Mouse (Mus musculus) hindbrain, postnatal 0 days (tissue): ENCODE results near the gene Nup210l. TPM values are rescaled to one million over a fixed set of nuclear protein-coding genes. Genes with fewer than 3 reads are reported as not detected.
A peak's percentile ranks its signal among the peaks of the same experiment; 100 is the strongest.

ENCODE experiments used
- ATAC-seq: fragments of 200-750 bp; cut with Nextera tagmentation; 2 replicates; pipeline ENCODE4 v1.8.0; 2017; ENCODE audit warnings: mild to moderate bottlenecking, moderate TSS enrichment, moderate library complexity
- DNase-seq: peaks from one replicate; pipeline ENCODE4 v3.0.0-alpha.2; 2015; ENCODE audit warnings: low spot score
- H3K27ac ChIP-seq: fragments of 300-500 bp; sonication (generic); 2 replicates; pipeline ENCODE4 v1.5.1; 2014; ENCODE audit warnings: mild to moderate bottlenecking
- H3K27me3 ChIP-seq: fragments of 300-500 bp; sonication (generic); 2 replicates; pipeline ENCODE4 v1.6.1; 2014; ENCODE audit warnings: low read length, mixed read lengths; ENCODE audit not compliant: insufficient read depth
- H3K36me3 ChIP-seq: fragments of 300-500 bp; sonication (generic); 2 replicates; pipeline ENCODE4 v1.6.1; 2014; ENCODE audit warnings: low read length, mixed read lengths; ENCODE audit not compliant: insufficient read depth
- H3K4me1 ChIP-seq: fragments of 300-500 bp; sonication (generic); 2 replicates; pipeline ENCODE4 v1.6.1; 2014; ENCODE audit warnings: antibody characterized with exemption, low read length, mixed read lengths; ENCODE audit not compliant: insufficient read depth
- H3K4me2 ChIP-seq: fragments of 300-500 bp; sonication (generic); 2 replicates; pipeline ENCODE4 v1.6.1; 2014; ENCODE audit warnings: low read depth, mild to moderate bottlenecking, low read length, moderate library complexity, mixed read lengths
- H3K4me3 ChIP-seq: fragments of 300-500 bp; sonication (generic); 2 replicates; pipeline ENCODE4 v1.5.1; 2014; ENCODE audit warnings: low read length
- H3K9ac ChIP-seq: fragments of 300-500 bp; sonication (generic); replicated peaks from 2 replicates; pipeline ENCODE4 v1.6.1; 2014; ENCODE audit warnings: mild to moderate bottlenecking, low read length, moderate library complexity, mixed read lengths
- H3K9me3 ChIP-seq: fragments of 300-500 bp; sonication (generic); 2 replicates; pipeline ENCODE4 v1.6.1; 2016; ENCODE audit warnings: low read length, mixed read lengths
- CTCF ChIP-seq: IDR thresholded peaks from 2 replicates; pipeline ENCODE4 v1.5.1; 2016; ENCODE audit warnings: antibody characterized with exemption, control low read depth, low read depth
- WGBS: fragments of 180-500 bp; shearing (Covaris S2); extraction: QIAGEN DNeasy Blood & Tissue Kit; methylation state at CpG from one replicate; pipeline ENCODE4 v1.1.7; 2014; 5-methylcytosine and 5-hydroxymethylcytosine counted together
- polyA plus RNA-seq: library from polyadenylated mRNA; unstranded; fragments of >200 nt; fragmentation: Nextera tagmentation; extraction: Ambion mirVana; gene quantifications from 2 replicates; pipeline ENCODE4 v1.2.1, GENCODE M21; 2015
- total RNA-seq: library from RNA; depleted of rRNA; stranded (reverse); fragments of >200 nt; gene quantifications from 2 replicates; pipeline ENCODE4 v1.2.3, GENCODE M21; 2014

The Nup210l gene
- total and polyA plus RNA-seq, 2 experiments from 2014 or later = 0.11 to 0.52 TPM

GRCm38 (mm10) chr3:90072294-90072693 lies 31.6 kb upstream of the Nup210l start, which contains the start of gene Tpm3:
Tpm3 (plus strand) TSS chr3:90072649.
- no peaks in the 10 kb centered on the region for H3K9me3 ChIP-seq
- WGBS = 75% methylated on average over 4 of the region's 4 CpGs

DNA sequence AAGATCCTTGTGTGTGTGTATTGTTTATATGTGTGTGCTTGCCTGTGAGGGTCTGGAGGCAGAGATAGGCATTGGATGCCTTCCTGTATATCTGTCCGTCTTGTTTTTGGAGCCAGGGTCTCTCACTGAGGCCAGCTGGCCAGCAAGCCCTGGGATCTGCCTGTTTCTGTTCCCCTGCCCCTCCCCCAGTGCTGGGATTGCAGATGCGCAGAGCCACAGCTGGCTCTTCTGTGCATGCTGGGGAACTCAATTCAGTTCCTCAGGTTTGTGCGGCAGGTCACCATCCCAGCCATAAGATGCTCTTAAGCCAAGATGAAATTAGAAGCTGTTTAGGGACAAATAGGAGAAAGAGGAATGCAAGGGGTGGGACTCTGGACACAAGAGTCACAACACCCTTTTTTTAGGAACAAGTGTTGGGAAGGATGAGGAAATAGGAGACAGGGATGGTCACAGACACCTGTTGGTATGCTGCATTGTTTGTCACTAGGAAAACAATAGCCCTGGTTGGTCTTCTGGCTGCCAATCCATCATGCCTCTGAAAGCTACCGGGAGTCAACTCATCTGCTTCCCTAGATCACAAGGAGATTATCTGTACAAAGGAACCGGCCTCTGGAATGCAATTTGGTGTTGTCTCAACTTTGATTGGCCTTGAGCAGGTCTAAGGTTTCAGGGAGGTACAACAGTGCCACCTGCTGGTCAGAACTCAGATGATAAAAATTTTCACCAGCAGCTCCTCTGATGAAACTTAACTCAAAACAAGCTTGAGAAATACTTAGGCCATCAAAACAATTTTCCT lies 26.8 kb upstream of the Nup210l start:
- H3K27ac ChIP-seq = 0 out of 2 replicates have a peak overlapping the region, but pooled peaks have one; percentile 16
- H3K9ac ChIP-seq = peak overlapping the region; percentile 35; the same call in 1 of the 2 replicates
- 12% methylated on average over 5 of the region's 5 CpGs for WGBS
- no peaks in the 10 kb centered on the region for H3K36me3 ChIP-seq
- TF ChIP-seq CTCF = peak; percentile 84
- H3K27me3 ChIP-seq = no peaks in the 10 kb centered on the region
- no peaks in the 10 kb centered on the region for H3K9me3 ChIP-seq
- DNase-seq (peak; percentile 89), ATAC-seq (no peak)
- H3K4me2 ChIP-seq = no peak overlapping the region
- peaks cover 5% of the 10 kb centered on the region for H3K4me1 ChIP-seq
- no peak overlapping the region for H3K4me3 ChIP-seq

More at GRCm38 (mm10) chr3:90072294-90072693, 31.6 kb upstream of the Nup210l start, which contains the start of gene Tpm3:
- Histone ChIP-seq H3K27me3 (no peaks in the 10 kb centered on the region), H3K4me1 (no peaks in the 10 kb centered on the region; the same call in 1 of the 2 replicates), H3K4me2 (no peak within 1 kb of the TSS), H3K9ac (no peak within 1 kb of the TSS), H3K36me3 (no peaks in the 10 kb centered on the region), H3K27ac (no peak within 1 kb of the TSS), H3K4me3 (no peak within 1 kb of the TSS)
- TF ChIP-seq CTCF = no peak
- DNase-seq = no peak
- ATAC-seq = no peak

- H3K27me3 ChIP-seq = no peaks in the 10 kb centered on the region
- H3K9ac ChIP-seq = no peak overlapping the region
- H3K36me3 ChIP-seq = no peaks in the 10 kb centered on the region
- H3K4me1 ChIP-seq = peaks cover 5% of the 10 kb centered on the region
- H3K4me3 ChIP-seq = no peak overlapping the region
- ATAC-seq (no peak), DNase-seq (no peak)
- H3K4me2 ChIP-seq = no peak overlapping the region
- no peak overlapping the region for H3K27ac ChIP-seq
- TF ChIP-seq CTCF = 0 out of 2 replicates have a peak, but pooled peaks have one; percentile 3
- 58% methylated on average over 5 of the region's 5 CpGs for WGBS
- no peaks in the 10 kb centered on the region for H3K9me3 ChIP-seq
These were observed 25.7 kb upstream of the Nup210l start for GRCm38 (mm10) chr3:90078224-90078623.

DNA sequence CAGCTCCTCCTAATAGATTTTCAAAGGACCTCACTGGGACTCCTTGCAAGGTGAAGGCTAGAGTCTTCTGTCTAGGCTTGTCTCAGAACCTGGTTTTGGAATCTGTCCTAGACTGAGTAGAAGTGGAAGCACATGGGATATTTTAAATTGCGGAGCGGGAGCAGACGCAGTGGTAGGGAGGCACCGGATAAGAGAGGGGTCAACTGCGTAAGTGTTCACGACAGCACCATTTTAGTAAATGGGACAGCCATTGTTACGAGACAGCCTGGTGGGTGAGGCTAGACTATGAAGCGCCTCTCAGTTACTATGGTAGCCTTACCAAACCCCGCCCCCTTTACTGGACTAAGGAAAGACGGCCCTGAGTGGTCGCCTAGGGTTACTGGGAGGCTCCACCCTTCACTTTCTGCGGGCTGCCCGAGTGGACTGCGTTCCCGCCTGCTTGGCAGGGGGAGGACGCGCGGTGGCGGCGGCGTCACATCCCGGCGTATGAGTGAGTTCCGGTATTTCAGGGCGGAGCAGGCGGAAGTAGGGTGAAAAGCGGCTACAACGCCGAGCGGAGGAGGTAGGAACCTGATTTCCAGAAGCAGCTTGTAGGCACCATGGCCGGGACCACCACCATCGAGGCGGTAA lies 24.7 kb upstream of the Nup210l start:
- peak overlapping the region; percentile 92 for H3K4me3 ChIP-seq
- no peaks in the 10 kb centered on the region for H3K36me3 ChIP-seq
- H3K4me1 ChIP-seq = peaks cover 5% of the 10 kb centered on the region
- peak overlapping the region; percentile 90 for H3K9ac ChIP-seq
- under 1% methylated on average over 32 of the region's 33 CpGs for WGBS
- DNase-seq = peak; percentile 95
- H3K27ac ChIP-seq = peak overlapping the region; percentile 96
- ATAC-seq = peak; percentile 96
- peak; percentile 28; the same call in 1 of the 2 replicates for TF ChIP-seq CTCF
- no peaks in the 10 kb centered on the region for H3K9me3 ChIP-seq
- H3K27me3 ChIP-seq = no peaks in the 10 kb centered on the region
- H3K4me2 ChIP-seq = peak overlapping the region; percentile 84

DNA sequence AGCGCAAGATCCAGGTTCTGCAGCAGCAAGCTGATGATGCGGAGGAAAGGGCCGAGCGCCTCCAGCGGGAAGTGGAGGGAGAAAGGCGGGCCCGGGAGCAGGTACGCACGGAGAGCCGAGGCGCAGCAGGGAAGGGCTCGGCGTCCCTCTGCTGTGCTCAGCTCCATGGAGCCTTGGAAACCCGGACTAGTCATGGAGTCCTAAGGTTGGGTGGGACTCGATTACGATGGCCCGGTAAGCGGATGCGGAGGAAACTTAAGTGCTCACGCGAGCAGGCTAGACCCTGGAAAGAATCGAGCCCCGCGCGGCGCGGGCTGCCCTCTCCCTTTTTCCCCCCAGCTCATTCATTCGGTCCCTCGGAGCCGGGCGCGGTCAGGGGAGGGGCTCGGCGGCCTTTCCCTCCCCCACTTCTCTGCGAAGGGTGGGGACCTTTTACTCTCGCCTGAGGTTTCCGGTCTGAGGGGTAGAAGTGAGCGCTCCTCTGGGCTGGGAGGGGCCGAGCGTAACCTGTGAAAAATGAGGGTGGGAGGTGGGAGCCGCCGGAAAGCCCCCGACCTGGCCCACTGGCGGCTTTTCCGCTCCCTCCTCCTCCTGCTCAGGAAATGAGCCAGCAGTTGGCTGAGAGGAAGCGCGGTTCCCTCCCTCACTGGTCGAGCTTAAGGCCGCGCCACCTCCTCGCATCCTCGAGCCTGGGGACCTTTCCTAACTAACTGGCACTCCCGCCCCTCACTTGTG lies 24.0 kb upstream of the Nup210l start:
- Histone ChIP-seq H3K36me3 (no peaks in the 10 kb centered on the region), H3K9me3 (no peaks in the 10 kb centered on the region), H3K4me1 (peaks cover 5% of the 10 kb centered on the region), H3K4me2 (peak overlapping the region; percentile 84), H3K27me3 (no peaks in the 10 kb centered on the region), H3K9ac (peak overlapping the region; percentile 90), H3K4me3 (peak overlapping the region; percentile 92), H3K27ac (peak overlapping the region; percentile 96)
- ATAC-seq (peak; percentile 68), DNase-seq (peak; percentile 77)
- peak; percentile 21 for TF ChIP-seq CTCF
- 1% methylated on average over 52 of the region's 53 CpGs for WGBS

DNA sequence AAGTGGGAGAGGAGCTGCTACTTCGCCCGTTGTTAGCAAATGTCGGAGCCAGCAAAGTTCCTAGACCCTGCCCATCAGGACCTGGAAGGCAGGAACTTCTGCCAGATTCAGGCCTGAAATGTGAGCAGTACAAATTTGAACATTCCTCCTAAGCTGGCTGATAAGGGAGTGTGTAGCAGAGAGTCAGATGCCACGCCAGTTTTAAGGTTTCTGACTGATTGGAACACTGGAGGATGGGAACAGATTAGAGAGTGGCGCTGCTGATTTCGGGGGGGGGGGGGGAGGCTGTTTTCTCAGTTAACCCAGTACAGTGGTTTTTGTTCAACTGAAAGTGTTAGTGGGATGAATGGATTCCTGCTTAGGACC lies 23.5 kb upstream of the Nup210l start:
- ATAC-seq (no peak), DNase-seq (no peak)
- Histone ChIP-seq H3K27me3 (no peaks in the 10 kb centered on the region), H3K9ac (peak overlapping the region; percentile 90), H3K4me2 (peak overlapping the region; percentile 84), H3K9me3 (no peaks in the 10 kb centered on the region), H3K4me3 (peak overlapping the region; percentile 92), H3K4me1 (peaks cover 5% of the 10 kb centered on the region), H3K27ac (peak overlapping the region; percentile 96), H3K36me3 (no peaks in the 10 kb centered on the region)
- WGBS = 4% methylated on average over 6 of the region's 6 CpGs
- no peak for TF ChIP-seq CTCF
